Mouse (Mus musculus) splenic B cell, adult 2 months (primary cell): ENCODE measurements at regions not wholly inside any gene's neighbourhood (a gene's known extent, or its start where the extent isn't known, plus 50 kb on each side); places are given as distances from the start of the nearest gene placed in this dataset.

Experiments used
- DNase-seq: peaks from one replicate; pipeline ENCODE4 v3.0.0-alpha.2; 2011; ENCODE audit warnings: low read depth, low spot score
- H3K27me3 ChIP-seq: 2 replicates; pipeline ENCODE4 v1.6.1; 2012; ENCODE audit warnings: mild to moderate bottlenecking, low read length, moderate library complexity, mixed read lengths; ENCODE audit not compliant: control insufficient read depth, poor library complexity, insufficient read depth, severe bottlenecking
- H3K36me3 ChIP-seq: 2 replicates; pipeline ENCODE4 v1.6.1; 2012; ENCODE audit warnings: mild to moderate bottlenecking, low read length, moderate library complexity, mixed read lengths; ENCODE audit not compliant: control insufficient read depth, poor library complexity, insufficient read depth, severe bottlenecking

DNA sequence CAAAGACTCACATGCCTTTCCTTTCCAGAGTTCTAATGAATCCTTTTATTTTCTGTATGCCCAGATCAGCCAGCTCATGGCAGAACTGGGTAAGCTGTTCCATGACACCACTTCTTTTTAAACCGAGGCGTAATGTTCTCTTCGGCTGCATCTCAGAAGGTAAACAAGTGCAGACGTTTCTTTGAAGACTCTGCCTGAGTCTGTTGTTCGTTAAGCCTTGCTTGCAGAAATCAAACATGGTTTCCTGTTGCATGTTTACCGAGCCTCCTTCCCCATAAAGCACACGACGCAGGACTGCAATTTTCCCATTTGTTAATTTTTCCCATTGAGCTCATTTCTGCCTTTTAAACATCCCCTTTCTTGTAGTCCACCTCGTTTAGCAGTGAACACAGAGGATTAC is 106.6 kb upstream of the Arglu1 start:
- Histone ChIP-seq H3K36me3 (no peaks in the 10 kb centered on the region), H3K27me3 (no peaks in the 10 kb centered on the region)
- DNase-seq: no peak

- DNase-seq: no peak
- no peaks in the 10 kb centered on the region for H3K27me3 ChIP-seq
Observed at GRCm38 (mm10) chr8:8794711-8795110, 104.4 kb upstream of the Arglu1 start.

GRCm38 (mm10) chr8:8779931-8780330 is 89.6 kb upstream of the Arglu1 start:
- no peaks in the 10 kb centered on the region for H3K36me3 ChIP-seq
- no peak for DNase-seq
- H3K27me3 ChIP-seq: no peaks in the 10 kb centered on the region

More at GRCm38 (mm10) chr8:8794711-8795110, 104.4 kb upstream of the Arglu1 start:
- H3K36me3 ChIP-seq: no peaks in the 10 kb centered on the region

DNA sequence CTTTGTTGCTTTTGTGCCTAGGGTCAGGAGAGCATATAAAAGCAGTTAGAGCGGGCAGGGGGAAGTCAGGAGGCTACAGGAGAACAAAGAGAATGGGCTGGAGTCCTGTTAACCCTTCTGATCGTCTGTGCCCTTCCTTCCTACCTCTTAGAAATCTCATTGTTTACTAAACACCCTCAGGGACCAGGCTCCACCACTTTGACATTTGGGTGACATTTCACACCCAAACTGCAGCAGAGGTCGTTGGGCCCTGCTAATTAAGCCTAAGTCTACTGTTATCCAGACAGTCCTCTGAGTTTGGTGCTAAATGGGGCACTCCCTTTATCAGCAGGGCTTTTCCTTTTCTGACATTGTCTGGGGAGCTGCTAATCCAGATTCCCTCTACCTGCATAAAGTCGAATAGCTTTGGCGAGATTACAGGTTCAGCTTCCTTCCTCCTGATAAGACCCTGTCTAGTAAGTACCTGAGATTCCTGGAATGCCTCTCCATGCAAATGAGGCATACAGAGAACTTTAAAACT is 84.2 kb upstream of the Arglu1 start:
- Histone ChIP-seq H3K27me3 (no peaks in the 10 kb centered on the region), H3K36me3 (no peaks in the 10 kb centered on the region)
- no peak for DNase-seq

DNA sequence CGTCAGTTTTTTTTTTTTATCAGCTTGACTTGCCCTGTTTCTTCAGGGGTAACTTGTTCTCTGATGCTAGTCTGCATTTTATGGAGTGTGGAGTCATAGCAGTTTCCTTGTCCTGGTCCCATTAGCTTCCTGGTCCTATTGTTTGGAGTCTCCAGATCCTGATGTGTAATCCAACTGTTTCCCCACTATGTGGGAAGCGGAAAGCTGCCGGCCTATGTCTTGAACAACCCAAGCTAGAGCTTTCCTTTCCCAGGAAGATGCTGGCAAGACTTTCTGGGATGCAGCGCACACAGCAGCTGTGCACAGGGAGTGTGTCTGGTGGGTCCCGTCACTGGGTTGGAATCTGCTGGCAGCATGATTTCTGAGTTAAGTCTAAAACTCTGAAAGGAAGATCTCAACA is 82.1 kb upstream of the Arglu1 start:
- DNase-seq: no peak
- Histone ChIP-seq H3K27me3 (no peaks in the 10 kb centered on the region), H3K36me3 (no peaks in the 10 kb centered on the region)

DNA sequence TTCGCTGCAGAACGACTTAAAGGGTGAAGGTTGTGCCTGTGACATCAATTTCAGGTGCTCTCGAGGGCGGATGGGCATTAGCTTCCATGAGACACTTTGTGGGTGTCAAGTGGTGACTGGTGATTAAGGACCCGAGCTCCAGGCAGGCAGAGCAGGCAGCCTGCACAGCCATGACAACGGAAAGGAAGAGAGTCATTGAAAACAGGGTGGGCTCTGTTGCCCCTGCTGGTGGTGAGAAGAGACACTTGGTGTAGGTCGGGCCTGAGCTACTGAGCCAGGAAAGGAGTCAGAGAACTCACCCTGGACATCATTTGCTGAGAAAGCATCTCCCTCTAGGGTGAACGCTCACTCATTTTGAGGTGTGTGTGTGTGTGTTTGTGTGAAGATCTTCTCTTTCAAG is 80.1 kb upstream of the Arglu1 start:
- no peak for DNase-seq
- no peaks in the 10 kb centered on the region for H3K36me3 ChIP-seq
- H3K27me3 ChIP-seq: no peaks in the 10 kb centered on the region

DNA sequence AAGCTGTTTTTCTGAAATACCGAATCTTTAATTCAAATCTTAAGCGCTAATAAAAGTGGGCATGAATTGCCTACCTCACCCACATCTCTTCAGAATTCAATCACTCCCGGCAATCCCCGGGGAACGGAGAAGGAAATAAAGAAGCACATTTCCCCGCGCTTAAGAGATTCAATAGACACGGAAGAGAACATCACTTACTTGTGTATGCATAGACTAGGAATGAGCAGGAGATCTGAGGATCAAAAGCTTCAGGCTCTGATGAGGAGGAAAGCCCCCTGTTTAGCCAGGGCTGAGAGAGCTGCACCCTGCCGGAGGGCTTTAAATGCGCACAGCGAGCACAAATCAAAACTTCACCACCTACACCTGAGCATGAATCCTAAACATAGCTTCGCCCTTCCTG is 72.0 kb upstream of the Arglu1 start:
- no peak for DNase-seq
- Histone ChIP-seq H3K27me3 (no peaks in the 10 kb centered on the region), H3K36me3 (no peaks in the 10 kb centered on the region)

DNA sequence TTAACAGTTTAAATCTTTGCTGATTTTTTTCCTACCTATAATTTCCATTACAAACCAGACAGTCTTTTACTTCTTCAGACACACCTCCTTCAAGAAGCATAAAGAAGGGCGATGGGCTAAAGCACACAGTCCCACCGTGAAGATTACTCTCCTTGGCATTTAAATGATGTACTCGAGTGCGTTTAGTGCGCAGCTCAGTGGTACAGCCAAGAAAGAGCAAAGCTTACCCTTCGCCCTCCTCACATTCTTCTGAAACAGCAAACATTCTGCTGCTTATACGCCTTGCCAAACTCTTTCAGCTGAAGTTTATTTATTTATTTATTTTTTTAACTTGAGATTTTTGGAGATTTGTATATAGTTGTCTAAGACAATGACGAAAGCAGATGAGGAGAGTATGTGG is 68.0 kb upstream of the Arglu1 start:
- no peaks in the 10 kb centered on the region for H3K27me3 ChIP-seq
- no peak for DNase-seq

GRCm38 (mm10) chr8:8751208-8751607 is 60.9 kb upstream of the Arglu1 start:
- no peak for DNase-seq
- Histone ChIP-seq H3K36me3 (no peaks in the 10 kb centered on the region), H3K27me3 (no peaks in the 10 kb centered on the region)

More for the DNA sequence above, 68.0 kb upstream of the Arglu1 start:
- no peaks in the 10 kb centered on the region for H3K36me3 ChIP-seq

GRCm38 (mm10) chr8:8746691-8747090 is 56.4 kb upstream of the Arglu1 start:
- no peak for DNase-seq
- Histone ChIP-seq H3K27me3 (no peaks in the 10 kb centered on the region), H3K36me3 (no peaks in the 10 kb centered on the region)

DNA sequence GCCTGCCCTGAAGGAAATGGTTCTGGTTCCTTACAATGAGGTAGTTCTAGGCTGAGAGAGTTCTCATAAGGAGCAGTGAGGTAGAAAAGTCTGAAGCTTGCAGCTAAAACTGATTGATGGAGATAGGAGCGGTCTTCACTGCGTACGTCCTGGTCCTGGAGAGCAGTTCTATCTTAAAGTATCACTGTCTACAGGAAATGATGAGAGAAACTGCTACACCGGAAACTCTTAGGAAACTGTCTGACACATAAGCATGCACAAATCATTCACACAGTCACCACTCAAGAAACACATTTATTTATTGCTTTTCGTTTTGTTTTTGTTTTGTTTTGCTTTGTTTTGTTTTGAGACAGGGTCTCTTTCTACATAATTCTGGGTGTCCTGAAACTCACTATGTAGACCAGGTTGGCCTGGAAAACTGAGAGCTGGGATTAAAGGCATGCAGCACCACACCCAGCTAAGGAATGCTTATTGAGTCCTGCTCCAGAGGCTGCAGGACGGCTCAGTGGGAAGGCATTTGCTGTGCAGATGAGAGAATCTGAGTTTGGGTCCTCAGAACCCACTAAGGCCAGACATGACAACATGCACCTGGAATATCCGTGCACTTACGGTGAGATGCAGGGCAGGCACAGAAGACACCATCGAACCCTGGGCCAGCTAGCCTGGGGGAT is 55.4 kb upstream of the Arglu1 start:
- H3K27me3 ChIP-seq: no peaks in the 10 kb centered on the region
- no peaks in the 10 kb centered on the region for H3K36me3 ChIP-seq
- no peak for DNase-seq
